8 mouse cellular contexts compared by ENCODE assay signal in genomic region chr9:120492400-120493351, GRCm38 (mm10). TPM values are rescaled to one million over a fixed set of nuclear protein-coding genes. Genes with fewer than 3 reads are reported as not detected.
DNase-seq lines count a peak whose midpoint lies in the region; ATAC-seq and TF ChIP-seq lines count a peak whose summit lies in the region.

No protein-coding gene starts in this region.

- TF ChIP-seq CTCF in G1E (IDR thresholded peaks at IDR 0.05; ENCODE audit: low read depth, low read length), result no peak
- no peak for TF ChIP-seq CTCF in cerebellum, adult 2 months (IDR thresholded peaks at IDR 0.05; ENCODE audit: borderline replicate concordance, insufficient read depth, low read depth, low read length)

- peak; percentile 62 for ATAC-seq in G1E (ENCODE audit: extremely low read depth, insufficient number of reproducible peaks, low FRiP score, poor library complexity, severe bottlenecking)
- peak; percentile 87 for ATAC-seq in lung, embryonic 16.5 days (ENCODE audit: low read depth)

- peak; percentile 74 for TF ChIP-seq POLR2A in cerebellum, adult 2 months (IDR thresholded peaks at IDR 0.05; ENCODE audit: borderline replicate concordance, insufficient read depth, low read length)

- H3K4me2 ChIP-seq in lung, embryonic 16.5 days (ENCODE audit: low read depth, low read length), result peak overlapping the region; percentile 79

- peak; percentile 79 for DNase-seq in G1E (ENCODE audit: low spot score)
- DNase-seq in cerebellum, adult 2 months, result peak; percentile 86
- DNase-seq in forelimb bud, embryonic 11.5 days (ENCODE audit: low read depth, low spot score), result peak; percentile 57
- DNase-seq in hindbrain, embryonic 10.5 days (ENCODE audit: low spot score), result peak; percentile 80
- DNase-seq in layer of hippocampus, adult 9-11 months, result peak; percentile 75
- peak; percentile 52 for DNase-seq in ovary, postnatal 10 days (ENCODE audit: low spot score)
- DNase-seq in thymus, postnatal 10 days (ENCODE audit: low spot score in 2 of 2), result peak; percentile 74 to 84

- WGBS in cerebellum, adult 2 months, result 0% methylated on average over 96 of the region's 97 CpGs
- WGBS in hindbrain, embryonic 10.5 days, result under 1% methylated on average over 97 of the region's 97 CpGs
- WGBS in lung, embryonic 16.5 days, result under 1% methylated on average over 96 of the region's 97 CpGs

- peak overlapping the region; percentile 93 for H3K27ac ChIP-seq in cerebellum, adult 2 months (ENCODE audit: insufficient read depth, low read length)
- H3K27ac ChIP-seq in hindbrain, embryonic 10.5 days, result peak overlapping the region; percentile 99
- H3K27ac ChIP-seq in lung, embryonic 16.5 days (ENCODE audit: low read length), result peak overlapping the region; percentile 92

- H3K4me1 ChIP-seq in G1E (ENCODE audit: insufficient read depth, low read depth, low read length), result peaks cover 29% of the 10 kb centered on the region
- H3K4me1 ChIP-seq in cerebellum, adult 2 months (ENCODE audit: control insufficient read depth, insufficient read depth, low read length), result 0 out of 2 replicates have a peak, but pooled peaks cover 4% of the 10 kb centered on the region
- H3K4me1 ChIP-seq in hindbrain, embryonic 10.5 days (replicated peaks), result peaks cover 21% of the 10 kb centered on the region
- peaks cover 9% of the 10 kb centered on the region for H3K4me1 ChIP-seq in lung, embryonic 16.5 days (replicated peaks; ENCODE audit: control insufficient read depth, insufficient read depth, low read length)

- H3K36me3 ChIP-seq in G1E (replicated peaks), result peaks cover 39% of the 10 kb centered on the region
- H3K36me3 ChIP-seq in hindbrain, embryonic 10.5 days, result peaks cover 35% of the 10 kb centered on the region
- peaks cover 11% of the 10 kb centered on the region; the same call in 1 of the 2 replicates for H3K36me3 ChIP-seq in lung, embryonic 16.5 days (ENCODE audit: control insufficient read depth, insufficient read depth, low read length)

- H3K9ac ChIP-seq in lung, embryonic 16.5 days (ENCODE audit: low read length), result peak overlapping the region; percentile 99

- H3K27me3 ChIP-seq in G1E (ENCODE audit: insufficient read depth, low read length), result peaks cover 9% of the 10 kb centered on the region; the same call in 1 of the 2 replicates
- H3K27me3 ChIP-seq in cerebellum, adult 2 months (ENCODE audit: control insufficient read depth, insufficient read depth, low read length), result no peaks in the 10 kb centered on the region
- H3K27me3 ChIP-seq in hindbrain, embryonic 10.5 days (ENCODE audit: insufficient read depth, poor library complexity, severe bottlenecking), result no peaks in the 10 kb centered on the region
- no peaks in the 10 kb centered on the region for H3K27me3 ChIP-seq in lung, embryonic 16.5 days (ENCODE audit: control insufficient read depth, insufficient read depth, low read depth, low read length)

- peak overlapping the region; percentile 82 for H3K4me3 ChIP-seq in G1E (ENCODE audit: low read depth, low read length)
- H3K4me3 ChIP-seq in cerebellum, adult 2 months (replicated peaks; ENCODE audit: insufficient read depth, low read depth, low read length), result peak overlapping the region; percentile 80
- H3K4me3 ChIP-seq in hindbrain, embryonic 10.5 days, result peak overlapping the region; percentile 100
- H3K4me3 ChIP-seq in lung, embryonic 16.5 days (ENCODE audit: low read length), result peak overlapping the region; percentile 94

- no peaks in the 10 kb centered on the region for H3K9me3 ChIP-seq in G1E (replicated peaks)
- H3K9me3 ChIP-seq in hindbrain, embryonic 10.5 days, result no peaks in the 10 kb centered on the region
- no peaks in the 10 kb centered on the region for H3K9me3 ChIP-seq in lung, embryonic 16.5 days (ENCODE audit: control insufficient read depth, low read length)

RNA-seq across cellular contexts. Expression of gene Eif1b, which starts 0.6 kb away (rescaled TPM):
- total RNA-seq in G1E (2014; fragmentation: Nextera tagmentation), result 24.2 and 32.6 TPM in 2 replicates
- 139 and 140 TPM in 2 replicates for total RNA-seq in G1E (2017)
- 124 and 133 TPM in 2 replicates for polyA plus RNA-seq in G1E (2012)
- 156 and 167 TPM in 2 replicates for polyA plus RNA-seq in cerebellum, adult 2 months (2012; rRNA removed)
- 229 and 249 TPM in 2 replicates for polyA plus RNA-seq in hindbrain, embryonic 10.5 days (2016; fragmentation: Nextera tagmentation; extraction: Ambion mirVana)
- polyA plus RNA-seq in lung, embryonic 16.5 days (2015; fragmentation: Nextera tagmentation; extraction: Ambion mirVana), result 155 and 173 TPM in 2 replicates

RNA-seq across cellular contexts. Expression of gene Entpd3, which starts 46.9 kb away (rescaled TPM):
- 0.19 TPM in 1 of 2 replicates, not detected in the other for total RNA-seq in G1E (2014; fragmentation: Nextera tagmentation)
- total RNA-seq in G1E (2017), result 0.22 and 0.23 TPM in 2 replicates
- not detected in 2 replicates for polyA plus RNA-seq in G1E (2012)
- polyA plus RNA-seq in cerebellum, adult 2 months (2012; rRNA removed), result 10.9 and 13.9 TPM in 2 replicates
- polyA plus RNA-seq in hindbrain, embryonic 10.5 days (2016; fragmentation: Nextera tagmentation; extraction: Ambion mirVana), result 0.25 and 0.41 TPM in 2 replicates
- polyA plus RNA-seq in lung, embryonic 16.5 days (2015; fragmentation: Nextera tagmentation; extraction: Ambion mirVana), result 9.3 and 10.8 TPM in 2 replicates

Comparison
In these comparisons a context has a peak if more than half of its experiments do, and no peak if none do; other contexts are left out.
1. Peak in every context shown above with its lines: DNase-seq, ATAC-seq, H3K4me3 ChIP-seq and H3K27ac ChIP-seq.